Mouse (Mus musculus): ENCODE data around the gene Scgb2b11.
"Not testable (repeated sequence)": the region's sequence is repeated elsewhere in the genome, so short reads cannot be mapped to it uniquely, and the experiment has no call there.

The Scgb2b11 gene

GRCm38 (mm10) chr7:32211045-32211444 is at the start of gene Scgb2b11:
Gene Scgb2b11 (minus strand): TSS chr7:32211145.
- in situ Hi-C loops (cut with MboI), result not testable (repeated sequence)

GRCm38 (mm10) chr7:32222540-32222939 is 11.6 kb upstream of the Scgb2b11 start, which contains the start of gene Scgb1b11:
Gene Scgb1b11 (plus strand): TSS chr7:32222840.
- in situ Hi-C loops (cut with MboI), result not testable (repeated sequence)

Measured in mature B cell (primary cell).